Mouse (Mus musculus): Measurements from ENCODE around the gene Aste1.

- TF ChIP-seq CTCF (IDR thresholded peaks at IDR 0.05; ENCODE audit: borderline replicate concordance, insufficient read depth, low read length): no peak
- TF ChIP-seq POLR2A (IDR thresholded peaks at IDR 0.05; ENCODE audit: low read depth, low read length): no peak
Observed at GRCm38 (mm10) chr9:105387403-105387802, 7.8 kb upstream of the Aste1 start.

All from embryonic fibroblast, embryonic 13.5 days (primary cell).